Mouse (Mus musculus): ENCODE measurements around the gene Lrit2.
A peak's percentile ranks its signal among the peaks of the same experiment; 100 is the strongest.

The Lrit2 gene

DNA sequence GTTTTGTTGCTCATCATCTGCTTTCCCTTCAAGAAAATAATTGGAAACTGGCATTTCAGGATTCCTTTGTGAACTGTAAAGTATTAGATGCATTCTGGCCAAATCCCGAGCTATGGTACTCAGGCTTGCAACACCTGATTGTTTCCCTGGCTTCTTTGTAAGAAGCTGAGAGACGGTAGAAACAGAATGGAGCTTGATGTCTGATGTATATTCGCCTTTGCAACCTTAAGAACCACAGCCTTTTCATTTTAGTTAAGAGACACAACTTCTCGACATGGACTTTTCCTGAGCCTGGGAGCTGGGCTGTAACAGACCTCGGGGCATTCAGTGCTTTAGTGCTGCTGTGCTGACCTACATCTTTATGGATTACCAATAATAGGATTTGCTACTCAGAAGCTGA lies at the start of gene Lrit2:
Lrit2 (plus strand) TSS at position 301 of the 400 bp plus-strand sequence.
- no peak for ATAC-seq (ENCODE audit: low TSS enrichment)

- no peak for ATAC-seq (ENCODE audit: low TSS enrichment)
Observed at GRCm38 (mm10) chr14:37027248-37027933, 40.3 kb upstream of the Lrit2 start.

DNA sequence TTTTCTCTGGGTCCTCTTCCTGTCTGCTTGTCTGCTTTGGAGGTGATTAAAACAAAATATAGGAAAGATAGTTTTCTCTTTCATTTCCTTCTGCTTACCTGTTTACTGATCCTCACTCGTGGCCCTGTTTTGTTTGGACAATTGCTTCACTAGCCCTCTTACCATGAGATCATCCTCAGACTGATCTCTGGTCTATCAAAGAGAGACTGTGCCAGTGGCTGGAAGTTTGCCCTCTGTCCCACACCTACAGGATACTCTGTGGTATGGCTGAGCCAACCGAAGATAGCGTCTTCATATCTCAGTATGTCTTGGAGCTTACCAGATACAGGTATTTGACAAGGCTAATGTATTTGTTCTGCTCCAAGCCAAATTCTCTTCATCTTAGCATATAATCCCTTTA lies 39.8 kb upstream of the Lrit2 start:
- ATAC-seq (ENCODE audit: low TSS enrichment): no peak

GRCm38 (mm10) chr14:37028555-37028954 lies 39.2 kb upstream of the Lrit2 start:
- ATAC-seq (ENCODE audit: low TSS enrichment): no peak

GRCm38 (mm10) chr14:37032481-37033104 lies 35.1 kb upstream of the Lrit2 start:
- ATAC-seq (ENCODE audit: low TSS enrichment): 0 out of 2 replicates have a peak, but pooled peaks have one; percentile 6

DNA sequence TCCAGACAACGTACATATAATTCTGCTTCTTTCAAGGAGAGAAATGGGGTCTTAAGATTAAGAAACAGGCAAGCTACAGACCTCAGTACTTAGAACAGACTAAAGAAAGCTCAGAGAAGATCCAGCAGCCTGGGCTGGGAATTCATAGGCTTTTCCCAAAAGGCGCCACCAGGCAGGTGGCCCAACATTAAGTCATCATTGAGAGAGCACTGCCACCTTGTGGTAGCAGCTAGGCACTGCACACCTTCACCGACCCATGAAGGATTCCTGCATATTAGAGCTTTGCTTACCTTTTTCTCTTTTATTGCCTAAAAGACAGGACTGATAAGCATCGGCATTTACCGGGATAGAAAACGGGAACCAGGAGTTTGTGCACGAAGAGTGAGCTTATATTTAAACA lies 34.5 kb upstream of the Lrit2 start:
- peak; percentile 95 for ATAC-seq (ENCODE audit: low TSS enrichment)

DNA sequence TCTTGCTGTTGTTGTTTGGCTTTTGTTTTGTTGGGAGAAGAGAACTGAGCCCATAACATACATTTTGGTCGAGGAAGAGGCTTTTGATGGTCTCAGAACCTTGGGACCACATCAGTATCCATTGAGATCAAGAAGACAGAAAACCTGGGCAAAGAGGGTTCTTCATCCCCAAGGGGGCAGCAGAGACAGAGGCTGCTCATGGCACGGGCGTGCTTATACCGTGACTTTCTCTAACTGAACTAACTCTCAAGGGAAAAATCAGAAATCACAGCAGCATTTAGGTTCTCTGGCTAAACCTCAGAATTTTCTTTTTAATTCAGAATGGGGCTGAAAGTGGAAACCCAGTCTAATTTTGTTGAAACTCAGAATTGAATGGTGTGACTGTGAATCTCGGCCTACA lies 33.3 kb upstream of the Lrit2 start:
- peak; percentile 74 for ATAC-seq (ENCODE audit: low TSS enrichment)

DNA sequence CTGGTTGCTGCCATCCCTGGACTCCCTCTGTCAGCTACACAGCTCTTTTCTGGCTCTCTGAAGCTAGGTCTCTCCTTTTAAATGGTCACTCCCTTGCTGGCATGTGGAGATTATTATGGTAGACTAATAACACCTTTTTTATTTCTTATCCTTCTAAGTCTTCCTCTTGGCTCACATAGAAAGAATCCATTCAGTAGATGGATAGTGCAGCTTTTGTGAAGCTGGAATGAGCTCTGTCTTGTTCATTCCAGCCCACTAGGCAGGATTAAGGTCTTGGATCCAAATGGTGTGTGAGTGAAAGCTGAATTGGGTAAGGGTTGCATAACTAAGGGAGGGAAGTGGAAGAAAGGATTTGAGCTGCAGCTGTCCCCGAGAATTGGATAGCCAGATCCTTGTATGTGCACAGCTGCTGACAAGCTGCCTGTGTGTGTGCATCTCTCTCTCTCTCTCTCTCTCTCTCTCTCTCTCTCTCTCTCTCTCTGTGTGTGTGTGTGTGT lies 18.8 kb upstream of the Lrit2 start, which contains the start of gene Rgr:
Rgr (minus strand) TSS at position 51 of the 497 bp plus-strand sequence.
- ATAC-seq (ENCODE audit: low TSS enrichment): peak; percentile 94

GRCm38 (mm10) chr14:37064849-37065248 lies 2.9 kb upstream of the Lrit2 start:
- ATAC-seq (ENCODE audit: low TSS enrichment): no peak

DNA sequence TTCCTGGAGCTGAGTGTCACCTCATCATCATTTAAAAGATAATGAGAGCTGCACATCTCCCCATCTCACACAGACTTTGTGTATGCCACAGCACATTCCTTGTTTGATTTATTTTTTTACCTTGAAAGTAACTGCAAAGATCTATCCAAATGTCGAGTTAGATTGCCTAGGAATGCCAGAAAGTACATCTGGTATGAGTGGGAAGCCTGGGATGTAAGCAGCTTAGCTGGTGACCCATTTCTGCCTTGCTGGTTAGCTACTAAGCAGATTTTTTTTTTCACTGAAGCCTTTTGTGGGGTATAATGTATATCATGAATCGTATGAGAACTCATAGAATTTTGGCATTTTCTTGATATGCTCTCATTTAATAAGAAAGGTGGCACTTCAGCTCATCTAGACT lies 1.1 kb upstream of the Lrit2 start:
- ATAC-seq (ENCODE audit: low TSS enrichment): peak; percentile 98

GRCm38 (mm10) chr14:37068516-37068915 lies 787 bp downstream of the Lrit2 start:
- no peak for ATAC-seq (ENCODE audit: low TSS enrichment)

- peak; percentile 93 for ATAC-seq (ENCODE audit: low TSS enrichment)
Observed at GRCm38 (mm10) chr14:37080724-37081123, 13.0 kb downstream of the Lrit2 start.

DNA sequence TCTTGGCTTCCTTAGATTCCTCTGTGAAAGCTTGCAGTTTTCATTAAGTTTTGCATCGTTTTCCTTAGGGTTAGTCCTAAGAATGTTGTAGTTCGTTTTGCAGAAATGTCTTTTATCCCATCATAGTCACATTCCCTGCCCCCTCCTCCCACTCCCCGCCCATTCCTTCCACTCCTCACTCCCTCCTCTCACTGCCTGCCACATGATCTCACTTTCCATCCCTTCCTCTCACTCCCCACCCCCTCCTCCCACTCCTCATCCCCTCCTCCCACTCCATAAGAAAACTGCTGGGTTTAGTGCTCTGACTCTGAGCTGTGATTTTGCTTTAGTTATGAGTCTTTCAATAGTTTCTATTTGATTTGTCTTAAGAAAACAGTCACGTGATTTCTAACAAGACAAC lies 16.0 kb downstream of the Lrit2 start:
- ATAC-seq (ENCODE audit: low TSS enrichment): no peak

DNA sequence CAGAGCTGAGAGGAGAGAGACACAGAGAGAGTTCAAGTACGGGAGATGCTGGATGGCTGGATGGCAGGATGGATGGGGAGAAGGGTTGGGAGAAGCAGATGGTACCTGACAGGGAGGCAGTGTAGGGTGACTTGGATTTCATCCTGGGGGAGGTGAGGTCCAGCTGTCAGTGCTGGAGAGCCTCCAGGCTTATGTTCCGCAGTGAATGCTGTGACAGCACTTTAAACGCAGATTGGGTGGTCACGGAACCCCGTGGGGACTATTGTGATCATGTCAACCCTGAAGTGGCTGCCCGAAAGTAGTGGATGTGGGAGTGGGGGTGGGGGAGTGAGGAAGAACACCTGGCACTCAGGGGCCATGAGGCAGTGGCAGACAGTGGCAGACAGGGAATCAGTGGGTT lies 26.7 kb downstream of the Lrit2 start:
- no peak for ATAC-seq (ENCODE audit: low TSS enrichment)

DNA sequence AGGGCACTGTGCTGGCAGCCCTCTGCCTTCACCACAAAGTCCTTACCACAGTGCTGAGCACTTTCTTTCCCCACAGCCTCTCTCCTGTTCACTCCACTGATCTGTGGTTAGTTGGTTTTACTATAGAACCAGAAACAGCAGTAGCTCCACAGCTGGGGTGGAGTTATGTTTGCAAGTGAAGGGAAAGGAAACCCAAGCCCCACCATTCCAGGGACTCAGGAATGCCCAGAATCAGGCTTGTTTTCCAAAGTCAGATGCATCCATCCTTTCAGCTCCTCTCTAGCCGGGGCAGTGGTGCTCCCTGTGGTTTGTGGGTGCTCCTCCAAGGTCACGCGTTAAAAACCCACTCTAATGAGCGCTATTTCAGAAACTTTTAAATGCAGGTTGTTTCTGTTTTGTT lies 27.8 kb downstream of the Lrit2 start:
- ATAC-seq (ENCODE audit: low TSS enrichment): no peak

DNA sequence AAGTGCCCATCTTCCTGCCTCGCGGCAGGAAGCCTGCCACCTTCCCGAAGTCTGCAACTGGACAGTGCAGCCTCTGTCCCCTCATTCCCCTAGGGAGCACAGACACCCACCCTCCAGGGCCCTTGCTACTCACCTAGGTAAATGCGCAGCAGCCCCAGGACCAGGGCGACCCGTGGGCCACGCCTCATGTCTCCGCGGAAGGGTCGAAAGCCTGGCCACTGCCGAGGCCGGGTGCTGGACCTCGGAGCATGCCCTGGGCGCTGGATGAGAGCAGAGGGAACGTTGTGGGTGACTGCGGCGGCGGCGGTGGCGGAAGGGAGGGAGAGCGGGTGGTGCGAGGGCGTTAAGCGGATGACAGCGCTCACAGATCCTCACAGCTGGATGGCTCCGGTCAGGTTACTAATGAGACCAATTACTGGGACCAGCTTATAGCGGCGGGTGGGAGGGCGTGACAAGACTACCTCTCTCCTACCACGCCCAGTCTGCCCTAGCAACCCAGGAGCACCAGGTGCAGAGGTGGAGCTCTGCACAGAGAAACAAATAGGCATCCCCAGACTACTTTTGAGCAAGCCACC lies 30.3 kb downstream of the Lrit2 start, which contains the start of gene Cdhr1:
Cdhr1 (minus strand) TSS at position 392 of the 575 bp plus-strand sequence.
- peak; percentile 62 for ATAC-seq (ENCODE audit: low TSS enrichment)

GRCm38 (mm10) chr14:37101531-37101930 lies 33.8 kb downstream of the Lrit2 start:
- ATAC-seq (ENCODE audit: low TSS enrichment): no peak

DNA sequence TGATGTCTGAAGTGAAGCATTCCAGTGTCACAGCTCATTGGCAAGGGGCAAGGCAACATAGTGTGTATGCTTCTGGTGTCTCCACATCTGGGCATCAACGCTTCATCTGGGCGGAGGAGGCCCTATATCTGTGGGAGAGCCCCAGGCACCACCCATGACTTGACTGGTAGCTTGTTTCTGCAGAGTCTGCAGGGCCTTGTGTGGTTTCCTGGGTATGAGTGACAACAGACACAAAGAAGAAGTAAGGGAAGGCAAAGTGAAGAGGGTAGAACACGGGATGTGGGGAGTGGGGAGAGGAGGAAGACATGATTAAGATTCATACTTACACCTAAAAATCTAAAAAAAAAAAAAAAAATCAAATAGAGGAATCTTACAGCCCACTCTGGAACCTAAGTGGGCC lies 34.8 kb downstream of the Lrit2 start:
- no peak for ATAC-seq (ENCODE audit: low TSS enrichment)

DNA sequence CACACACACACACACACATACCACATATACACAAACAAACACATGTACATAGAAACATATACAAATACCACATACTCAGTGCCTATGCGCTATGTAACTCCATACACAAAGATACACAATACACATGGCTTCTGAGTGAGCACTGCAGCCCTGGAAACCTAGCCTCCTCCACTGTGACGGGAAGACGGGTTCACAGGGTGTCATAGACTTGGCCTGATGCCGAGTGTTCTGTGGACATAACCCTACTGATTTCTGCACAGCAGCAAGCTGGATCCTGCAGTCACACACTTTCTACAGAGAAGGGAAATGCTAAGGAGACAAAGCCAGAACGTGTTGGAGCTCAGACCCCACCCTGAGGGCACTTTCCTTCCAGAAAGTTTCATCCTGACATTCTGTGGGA lies 37.0 kb downstream of the Lrit2 start:
- ATAC-seq (ENCODE audit: low TSS enrichment): no peak

GRCm38 (mm10) chr14:37105846-37106245 lies 38.1 kb downstream of the Lrit2 start:
- ATAC-seq (ENCODE audit: low TSS enrichment): peak; percentile 72

DNA sequence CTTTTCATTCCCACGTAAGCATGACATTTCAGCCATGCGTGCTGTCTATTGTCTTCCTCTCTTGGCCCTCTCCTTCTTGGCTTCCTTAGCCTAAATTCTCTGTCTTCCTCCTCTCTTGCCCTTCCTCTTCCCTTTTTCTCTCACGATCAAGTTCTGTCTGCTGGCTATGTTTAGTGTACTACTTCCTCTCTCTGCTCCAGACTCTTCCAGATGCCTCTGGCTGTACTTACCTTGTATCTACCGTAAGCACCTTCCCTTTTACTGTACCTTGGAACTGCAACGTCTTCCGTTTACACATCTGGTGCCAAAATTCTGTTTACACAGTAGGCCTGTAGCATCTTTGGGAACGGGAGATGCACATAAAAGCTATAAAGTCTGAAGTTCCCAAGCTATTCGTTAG lies 41.7 kb downstream of the Lrit2 start:
- ATAC-seq (ENCODE audit: low TSS enrichment): no peak

- no peak for ATAC-seq (ENCODE audit: low TSS enrichment)
Observed at GRCm38 (mm10) chr14:37109975-37110374, 42.2 kb downstream of the Lrit2 start.

GRCm38 (mm10) chr14:37110456-37110855 lies 42.7 kb downstream of the Lrit2 start:
- no peak for ATAC-seq (ENCODE audit: low TSS enrichment)

Measured in frontal cortex, adult (tissue).